19 mouse cellular contexts compared by ENCODE assay signal in the genomic region with DNA sequence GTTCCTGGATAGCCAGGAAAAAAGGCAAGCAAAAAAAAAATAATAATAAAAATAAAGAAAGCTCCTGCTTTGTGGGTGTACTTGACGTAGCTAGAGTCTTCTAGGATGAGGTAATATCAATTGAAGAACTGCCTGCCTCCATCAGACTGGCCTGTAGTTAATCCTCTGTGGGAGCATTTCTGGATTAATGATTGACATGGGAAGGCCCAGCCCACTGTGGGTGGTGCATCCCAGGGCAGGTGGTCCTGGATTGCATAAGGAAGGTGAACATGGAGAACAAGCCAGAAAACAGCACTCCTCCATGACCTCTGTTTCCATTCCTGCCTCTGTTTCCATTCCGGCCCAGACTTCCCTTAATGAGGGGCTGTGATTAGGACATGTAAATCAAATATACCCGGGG. TPM values are rescaled to one million over a fixed set of nuclear protein-coding genes. Genes with fewer than 3 reads are reported as not detected.
"Had no signal": no experiment of that assay in that cellular context is flagged by ENCODE, and none has a peak within 500 bp of the region (broad histone marks: within the 10 kb centered on the region; RNA-seq: fewer than 3 reads in every experiment).

No protein-coding gene starts in this region.

- H3K27me3 ChIP-seq: hindbrain, embryonic 12.5 days; limb, embryonic 15.5 days; neural tube, embryonic 15.5 days had no signal

- H3K4me2 ChIP-seq: hindbrain, embryonic 12.5 days; limb, embryonic 15.5 days; lung, embryonic 14.5 days; neural tube, embryonic 15.5 days had no signal

- H3K9me3 ChIP-seq: hindbrain, embryonic 12.5 days; limb, embryonic 15.5 days; midbrain, embryonic 10.5 days; neural tube, embryonic 15.5 days had no signal

- ATAC-seq: hindbrain, embryonic 16.5 days; inflammation-experienced regulatory T-cells, adult 6 months had no signal

- H3K4me3 ChIP-seq: hindbrain, embryonic 12.5 days; left cerebral cortex, adult 2 months; limb, embryonic 15.5 days; midbrain, embryonic 10.5 days; myocyte; neural tube, embryonic 15.5 days had no signal

- H3K27ac ChIP-seq: hindbrain, embryonic 12.5 days; left cerebral cortex, adult 2 months; limb, embryonic 15.5 days; midbrain, embryonic 10.5 days; neural tube, embryonic 15.5 days had no signal

- H3K36me3 ChIP-seq: limb, embryonic 15.5 days had no signal

- DNase-seq: lung, embryonic 14.5 days; lung, postnatal 10 days; lung, postnatal 4 days; midbrain, embryonic 14.5 days; right cerebral cortex, postnatal 4 days; spleen, adult 18-20 months; thymus, adult 18-20 months; thymus, postnatal 14 days had no signal

- H3K9ac ChIP-seq: hindbrain, embryonic 12.5 days; limb, embryonic 15.5 days; lung, embryonic 14.5 days; neural tube, embryonic 15.5 days had no signal

RNA-seq across cellular contexts. Expression of a gene that starts 33.2 kb away (rescaled TPM):
- total RNA-seq: layer of hippocampus, postnatal 25 days; megakaryocyte, adult 5-6 weeks had no signal
- polyA plus RNA-seq: inflammation-experienced regulatory T-cells, adult 6 months; midbrain, embryonic 14.5 days; stomach, embryonic 14.5 days had no signal
